Mouse (Mus musculus) ES-Bruce4 (cell line): ENCODE results near the gene Aspscr1. TPM values are rescaled to one million over a fixed set of nuclear protein-coding genes. Genes with fewer than 3 reads are reported as not detected.

Experiments
- H3K27ac ChIP-seq: 2 replicates; pipeline ENCODE4 v1.5.1; 2012; ENCODE audit warnings: low read length, inconsistent platforms; ENCODE audit not compliant: insufficient read depth
- H3K27me3 ChIP-seq: 2 replicates; pipeline ENCODE4 v1.6.1; 2012; ENCODE audit warnings: mild to moderate bottlenecking, low read length, inconsistent platforms; ENCODE audit not compliant: control insufficient read depth, poor library complexity, insufficient read depth, severe bottlenecking
- H3K36me3 ChIP-seq: 2 replicates; pipeline ENCODE4 v1.6.1; 2012; ENCODE audit warnings: inconsistent platforms, mild to moderate bottlenecking, low read length, moderate library complexity; ENCODE audit not compliant: control insufficient read depth, poor library complexity, insufficient read depth, severe bottlenecking
- H3K4me1 ChIP-seq: one replicate; pipeline ENCODE4 v1.8.1; 2011; ENCODE audit warnings: low read length; ENCODE audit not compliant: control insufficient read depth, insufficient read depth
- H3K4me3 ChIP-seq: 2 replicates; pipeline ENCODE4 v1.5.1; 2011; ENCODE audit warnings: low read depth, mild to moderate bottlenecking, low read length
- H3K9ac ChIP-seq: 2 replicates; pipeline ENCODE4 v1.6.1; 2012; ENCODE audit warnings: low read depth, mild to moderate bottlenecking, inconsistent platforms; ENCODE audit not compliant: poor library complexity, severe bottlenecking
- H3K9me3 ChIP-seq: replicated peaks from 2 replicates; pipeline ENCODE4 v1.6.1; 2012; ENCODE audit warnings: mild to moderate bottlenecking, low read length, inconsistent platforms; ENCODE audit not compliant: control insufficient read depth, poor library complexity, insufficient read depth, severe bottlenecking
- CTCF ChIP-seq: IDR thresholded peaks from one replicate; pipeline ENCODE4 v1.8.1; 2011; ENCODE audit warnings: low read depth, low read length
- EP300 ChIP-seq: IDR thresholded peaks from 2 replicates; pipeline ENCODE4 v1.6.1; 2011; ENCODE audit warnings: low read depth, low read length; ENCODE audit not compliant: insufficient read depth
- POLR2A ChIP-seq: IDR thresholded peaks from one replicate; pipeline ENCODE4 v1.8.1; 2011; ENCODE audit warnings: low read length; ENCODE audit not compliant: insufficient read depth
- polyA plus RNA-seq: library from polyadenylated mRNA; stranded (reverse); fragments of >200 nt; gene quantifications from 2 replicates; pipeline ENCODE4 v1.2.4, GENCODE M21; 2011; ENCODE audit warnings: low read depth; ENCODE audit not compliant: missing spikeins, insufficient read depth, insufficient read length

The Aspscr1 gene
- polyA plus RNA-seq, 1 experiment: 50.8 TPM

DNA sequence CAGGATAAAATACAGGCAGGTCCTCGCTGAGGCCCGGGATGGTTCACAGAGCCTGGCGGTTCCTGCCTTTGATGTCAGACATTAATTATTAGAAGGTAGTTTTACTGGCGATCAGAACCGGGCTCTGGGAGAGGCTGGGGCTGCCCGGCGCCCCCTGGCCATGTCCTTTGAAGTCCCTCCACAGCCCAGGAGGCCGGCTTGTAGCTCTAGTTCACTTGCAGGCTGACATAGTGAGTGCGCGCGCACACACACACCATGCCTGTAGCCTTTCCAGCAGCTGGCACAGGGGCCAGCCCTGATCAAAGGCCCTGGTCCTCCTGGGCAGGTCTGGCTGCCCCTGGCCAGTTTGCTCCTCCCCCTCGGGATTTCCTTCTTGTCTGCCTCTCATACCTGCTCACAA is 22.9 kb downstream of the Aspscr1 start:
- no peak overlapping the region for H3K9ac ChIP-seq
- no peaks in the 10 kb centered on the region; the same call in 1 of the 2 replicates for H3K9me3 ChIP-seq
- no peak overlapping the region for H3K4me3 ChIP-seq
- TF ChIP-seq EP300 (no peak), POLR2A (no peak), CTCF (no peak)
- no peaks in the 10 kb centered on the region for H3K27me3 ChIP-seq
- H3K4me1 ChIP-seq: no peaks in the 10 kb centered on the region
- no peak overlapping the region for H3K27ac ChIP-seq
- peaks cover 3% of the 10 kb centered on the region; the same call in 1 of the 2 replicates for H3K36me3 ChIP-seq

DNA sequence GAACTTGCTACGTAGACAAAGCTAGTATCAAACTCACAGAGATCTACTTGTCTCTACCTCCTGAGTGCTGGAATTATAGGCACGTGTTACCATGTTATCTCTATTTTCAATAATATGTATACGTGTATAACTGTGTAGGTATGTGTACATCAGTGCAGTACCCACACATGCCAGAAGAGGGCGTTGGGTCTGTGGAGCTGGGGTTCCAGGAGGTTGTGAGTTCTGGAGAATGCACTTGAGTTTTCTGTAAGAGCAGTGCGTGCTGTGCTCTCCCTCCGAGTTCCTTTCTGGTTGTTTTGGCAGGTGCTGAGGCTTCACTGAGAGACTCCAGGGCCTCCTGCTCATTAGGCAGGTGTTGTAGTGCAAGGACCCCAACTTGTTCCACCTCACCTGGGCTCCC is 23.8 kb downstream of the Aspscr1 start:
- Histone ChIP-seq H3K4me3 (no peak overlapping the region), H3K27me3 (no peaks in the 10 kb centered on the region), H3K9me3 (no peaks in the 10 kb centered on the region; the same call in 1 of the 2 replicates), H3K27ac (no peak overlapping the region), H3K9ac (no peak overlapping the region), H3K4me1 (no peaks in the 10 kb centered on the region), H3K36me3 (0 out of 2 replicates have a peak, but pooled peaks cover 2% of the 10 kb centered on the region)
- TF ChIP-seq EP300 (no peak), POLR2A (no peak), CTCF (peak; percentile 40)

DNA sequence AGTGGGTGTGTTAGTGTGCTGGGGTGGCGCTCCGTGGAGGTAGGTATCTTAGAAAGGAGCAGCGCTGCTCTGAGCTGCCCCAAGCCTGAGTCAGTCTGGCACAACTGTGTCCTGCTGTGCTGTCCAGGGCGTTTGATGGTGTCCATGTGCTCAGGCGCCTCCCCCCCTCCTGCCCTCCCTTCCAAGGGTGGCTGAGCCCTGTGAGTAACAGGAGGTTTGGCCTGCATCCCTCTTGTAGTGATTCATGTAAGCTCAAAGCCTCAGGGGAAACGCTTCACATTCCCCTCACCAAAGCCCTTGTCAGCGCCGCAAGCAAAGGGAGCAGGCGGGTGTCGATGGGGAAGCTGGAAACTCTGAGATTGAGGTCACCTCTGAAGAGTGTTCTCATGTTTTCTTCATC is 25.0 kb downstream of the Aspscr1 start:
- 0 out of 2 replicates have a peak, but pooled peaks cover 2% of the 10 kb centered on the region for H3K36me3 ChIP-seq
- TF ChIP-seq POLR2A (no peak), EP300 (no peak), CTCF (no peak)
- H3K4me3 ChIP-seq: no peak overlapping the region
- no peaks in the 10 kb centered on the region for H3K27me3 ChIP-seq
- no peak overlapping the region for H3K27ac ChIP-seq
- H3K9ac ChIP-seq: no peak overlapping the region
- no peaks in the 10 kb centered on the region for H3K4me1 ChIP-seq
- no peaks in the 10 kb centered on the region; the same call in 1 of the 2 replicates for H3K9me3 ChIP-seq

DNA sequence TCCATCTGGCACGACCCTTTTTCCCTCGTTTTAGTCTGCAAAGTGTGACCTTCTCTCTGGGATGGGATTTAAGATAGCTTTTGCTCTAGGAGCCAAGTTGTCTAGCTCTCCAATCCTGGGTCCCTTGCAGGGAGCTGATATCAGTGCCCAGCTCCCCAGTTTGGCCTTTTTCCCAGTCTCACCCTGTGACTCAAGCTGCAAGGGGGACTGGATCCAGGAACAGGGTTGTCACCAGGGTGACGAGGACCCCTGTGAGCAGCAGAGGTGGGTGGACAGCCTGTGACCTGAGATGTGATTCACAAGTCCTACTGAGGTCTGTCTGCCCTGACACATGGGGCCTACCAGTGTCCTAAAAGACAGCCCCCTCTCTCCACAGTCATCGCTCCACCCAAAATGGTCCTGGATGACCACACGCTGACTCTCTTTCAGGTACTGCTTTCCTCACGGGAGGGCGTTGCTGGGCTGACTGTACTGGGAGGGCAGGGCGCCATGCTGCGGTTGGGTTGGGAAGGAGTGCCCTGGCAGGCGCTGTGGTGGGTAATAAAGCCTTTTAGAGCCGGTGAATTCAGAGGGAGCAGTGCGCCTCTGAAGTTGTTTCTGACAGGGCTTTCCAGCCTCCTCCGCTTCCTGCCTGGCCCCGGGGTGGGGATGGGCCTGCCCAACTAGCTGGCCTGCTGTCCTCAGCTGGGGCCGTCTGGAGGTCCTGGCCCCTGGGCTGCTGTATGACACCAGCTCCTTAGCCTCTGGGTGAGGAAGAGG is 31.1 kb downstream of the Aspscr1 start:
- TF ChIP-seq POLR2A: no peak
- TF ChIP-seq EP300: no peak
- TF ChIP-seq CTCF: no peak
- no peak overlapping the region for H3K4me3 ChIP-seq
- H3K4me1 ChIP-seq: peaks cover 25% of the 10 kb centered on the region

DNA sequence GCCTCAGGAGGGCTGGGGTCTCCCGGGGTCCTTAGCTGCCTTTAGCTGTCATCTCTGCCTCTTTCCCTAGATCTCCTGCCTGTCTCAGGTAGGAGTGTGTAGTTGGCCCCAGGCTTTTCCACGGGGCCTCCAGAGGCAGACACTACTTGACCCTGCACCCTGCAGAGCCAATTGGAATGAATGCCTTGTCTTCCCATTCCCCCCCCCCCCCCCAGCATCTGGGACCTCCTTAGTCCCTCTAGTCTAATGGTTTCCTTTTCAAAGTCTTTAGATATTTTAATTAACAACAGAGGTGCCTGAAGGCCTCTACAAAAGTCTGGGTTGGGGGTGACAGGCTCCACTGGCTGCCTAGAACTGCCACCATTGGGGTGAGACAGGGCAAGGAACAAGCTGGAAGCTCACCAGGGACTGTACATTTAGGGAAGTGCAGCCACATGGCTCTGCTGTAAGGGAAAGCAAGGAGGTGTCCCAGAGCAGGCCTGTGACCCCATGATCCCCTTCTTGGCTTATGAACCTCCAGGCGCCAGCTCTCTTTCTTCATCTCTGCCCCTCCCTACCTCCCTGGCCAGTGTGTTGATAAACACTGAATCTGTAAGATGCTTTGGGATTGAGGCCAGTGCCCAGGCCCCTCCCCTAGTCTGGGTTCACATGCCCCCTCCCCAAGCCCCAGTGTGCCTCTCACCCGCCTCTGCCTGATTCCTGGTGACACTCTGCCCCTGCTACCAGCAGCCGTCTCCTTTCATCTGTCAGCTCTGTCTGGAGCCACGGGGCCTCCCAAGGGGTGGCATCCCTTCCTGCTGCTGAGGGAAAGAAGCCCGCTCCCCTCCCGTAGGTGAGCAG is 31.9 kb downstream of the Aspscr1 start:
- no peak overlapping the region for H3K4me3 ChIP-seq
- no peak for TF ChIP-seq POLR2A
- 0 out of 2 replicates have a peak, but pooled peaks have one; percentile 5 for TF ChIP-seq EP300
- H3K36me3 ChIP-seq: no peaks in the 10 kb centered on the region
- no peaks in the 10 kb centered on the region for H3K9me3 ChIP-seq
- H3K27me3 ChIP-seq: no peaks in the 10 kb centered on the region
- 0 out of 2 replicates have a peak overlapping the region, but pooled peaks have one; percentile 13 for H3K27ac ChIP-seq
- peaks cover 25% of the 10 kb centered on the region for H3K4me1 ChIP-seq
- H3K9ac ChIP-seq: 0 out of 2 replicates have a peak overlapping the region, but pooled peaks have one; percentile 8

More for the DNA sequence above, 31.1 kb downstream of the Aspscr1 start:
- H3K36me3 ChIP-seq: no peaks in the 10 kb centered on the region
- H3K9ac ChIP-seq: 0 out of 2 replicates have a peak overlapping the region, but pooled peaks have one; percentile 8
- H3K27ac ChIP-seq: 0 out of 2 replicates have a peak overlapping the region, but pooled peaks have one; percentile 13
- H3K9me3 ChIP-seq: no peaks in the 10 kb centered on the region
- H3K27me3 ChIP-seq: no peaks in the 10 kb centered on the region
